Mouse (Mus musculus) WW6 (cell line): Measurements from ENCODE around the gene Hoga1.
A peak's percentile ranks its signal among the peaks of the same experiment; 100 is the strongest.
"Not testable (repeated sequence)": the region's sequence is repeated elsewhere in the genome, so short reads cannot be mapped to it uniquely, and the experiment has no call there.

ENCODE experiments used
- DNase-seq: peaks from one replicate; pipeline ENCODE4 v3.0.0-alpha.2; 2013; ENCODE audit warnings: low read depth, low spot score

The Hoga1 gene

GRCm38 (mm10) chr19:42069241-42069525, 23.8 kb downstream of the Hoga1 start:
- no peak for DNase-seq

- no peak for DNase-seq
Observed at GRCm38 (mm10) chr19:42071221-42071620, 25.8 kb downstream of the Hoga1 start.

GRCm38 (mm10) chr19:42071886-42072608, 26.6 kb downstream of the Hoga1 start:
- DNase-seq, result no peak

- no peak for DNase-seq
Observed at GRCm38 (mm10) chr19:42072802-42073201, 27.4 kb downstream of the Hoga1 start.

GRCm38 (mm10) chr19:42075051-42075450, 29.6 kb downstream of the Hoga1 start:
- no peak for DNase-seq

GRCm38 (mm10) chr19:42075992-42076391, 30.6 kb downstream of the Hoga1 start:
- DNase-seq, result no peak

- DNase-seq, result no peak
Observed at GRCm38 (mm10) chr19:42078566-42078965, 33.2 kb downstream of the Hoga1 start.

GRCm38 (mm10) chr19:42079006-42079405, 33.6 kb downstream of the Hoga1 start:
- no peak for DNase-seq

GRCm38 (mm10) chr19:42079950-42080349, 34.5 kb downstream of the Hoga1 start:
- no peak for DNase-seq

GRCm38 (mm10) chr19:42080469-42080868, 35.1 kb downstream of the Hoga1 start:
- no peak for DNase-seq

- not testable (repeated sequence) for DNase-seq
Observed at GRCm38 (mm10) chr19:42081613-42082012, 36.2 kb downstream of the Hoga1 start.

GRCm38 (mm10) chr19:42085690-42086089, 40.3 kb downstream of the Hoga1 start:
- no peak for DNase-seq

- peak; percentile 60 for DNase-seq
Observed at GRCm38 (mm10) chr19:42086166-42086565, 40.8 kb downstream of the Hoga1 start, which contains the start of gene Morn4. Gene Morn4, minus strand, starts transcription at chr19:42086357.

- no peak for DNase-seq
Observed at GRCm38 (mm10) chr19:42089103-42089747, 43.8 kb downstream of the Hoga1 start.

GRCm38 (mm10) chr19:42089748-42090595, 44.6 kb downstream of the Hoga1 start, which contains the start of gene Pi4k2a:
Gene Pi4k2a, plus strand, starts transcription at chr19:42090470.
- DNase-seq, result peak; percentile 99

- no peak for DNase-seq
Observed at GRCm38 (mm10) chr19:42090637-42091141, 45.3 kb downstream of the Hoga1 start.

- no peak for DNase-seq
Observed at GRCm38 (mm10) chr19:42099406-42099805, 54.0 kb downstream of the Hoga1 start.

GRCm38 (mm10) chr19:42104681-42105080, 59.3 kb downstream of the Hoga1 start:
- no peak for DNase-seq

- no peak for DNase-seq
Observed at GRCm38 (mm10) chr19:42115783-42116335, 70.4 kb downstream of the Hoga1 start.

GRCm38 (mm10) chr19:42118142-42118541, 72.7 kb downstream of the Hoga1 start:
- DNase-seq, result no peak

GRCm38 (mm10) chr19:42118596-42118995, 73.2 kb downstream of the Hoga1 start:
- no peak for DNase-seq

- no peak for DNase-seq
Observed at GRCm38 (mm10) chr19:42120451-42120850, 75.0 kb downstream of the Hoga1 start.
